29 mouse cellular contexts compared by ENCODE assay signal in the genomic region with DNA sequence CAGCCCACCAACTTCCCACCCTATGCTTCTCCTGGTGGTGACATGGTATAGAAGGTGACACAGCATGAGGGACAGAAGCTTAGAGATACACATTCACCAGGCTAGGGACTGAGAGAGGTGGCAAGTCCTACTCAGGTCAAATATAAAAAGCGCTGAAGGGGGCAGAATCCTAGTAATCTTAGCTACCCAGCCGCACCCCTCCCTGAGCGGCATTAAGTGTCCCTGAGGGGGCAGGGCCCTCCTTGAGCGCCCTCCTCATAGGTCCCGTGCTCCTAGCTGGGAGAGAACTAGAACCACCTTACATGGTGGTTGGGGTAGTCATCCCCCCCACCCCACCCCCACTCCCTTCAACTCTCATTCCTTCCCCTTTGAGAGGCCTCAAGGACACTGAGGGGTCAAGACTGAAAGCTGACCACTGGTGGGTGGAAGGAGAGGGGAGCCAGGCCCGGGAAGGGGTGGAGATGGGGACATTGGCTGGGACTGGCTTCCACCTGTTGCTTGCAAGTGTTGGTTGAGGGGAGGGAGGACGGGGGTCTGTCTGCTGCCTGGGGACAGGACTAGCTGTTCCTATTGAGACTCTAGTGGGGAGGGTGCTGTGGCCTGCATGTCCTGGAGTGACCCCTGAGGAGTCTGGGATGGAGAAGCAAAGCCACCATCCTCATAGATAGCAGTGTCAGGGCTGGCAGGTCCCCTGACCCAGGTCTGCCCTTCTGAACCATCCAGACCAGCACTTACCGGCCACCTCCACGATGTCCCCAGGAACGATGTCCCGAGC. TPM values are rescaled to one million over a fixed set of nuclear protein-coding genes. Genes with fewer than 3 reads are reported as not detected.
DNase-seq lines count a peak whose midpoint lies in the region; ATAC-seq and TF ChIP-seq lines count a peak whose summit lies in the region.
"Had no signal": no experiment of that assay in that cellular context is flagged by ENCODE, and none has a peak within 500 bp of the region (broad histone marks: within the 10 kb centered on the region; RNA-seq: fewer than 3 reads in every experiment).

No protein-coding gene starts in this region.

- no peaks in the 10 kb centered on the region for H3K27me3 ChIP-seq in kidney, postnatal 0 days (ENCODE audit: insufficient read depth, low read length)
- H3K27me3 ChIP-seq in kidney, embryonic 14.5 days (ENCODE audit: control insufficient read depth, insufficient read depth, low read length), result no peaks in the 10 kb centered on the region
- H3K27me3 ChIP-seq in myocyte (ENCODE audit: control insufficient read depth, insufficient read depth, insufficient read length), result no peaks in the 10 kb centered on the region
- H3K27me3 ChIP-seq: lung, embryonic 15.5 days; midbrain, embryonic 13.5 days; neural tube, embryonic 15.5 days; stomach, embryonic 15.5 days had no signal

- H3K4me1 ChIP-seq in kidney, postnatal 0 days (replicated peaks; ENCODE audit: insufficient read depth, low read length), result no peaks in the 10 kb centered on the region
- peaks cover 19% of the 10 kb centered on the region for H3K4me1 ChIP-seq in kidney, embryonic 14.5 days (ENCODE audit: control insufficient read depth, insufficient read depth, low read length)
- H3K4me1 ChIP-seq: lung, embryonic 15.5 days; midbrain, embryonic 13.5 days; neural tube, embryonic 15.5 days had no signal

- H3K9me3 ChIP-seq in kidney, postnatal 0 days (replicated peaks; ENCODE audit: low read length), result no peaks in the 10 kb centered on the region
- no peaks in the 10 kb centered on the region for H3K9me3 ChIP-seq in kidney, embryonic 14.5 days (ENCODE audit: control insufficient read depth, low read length)
- H3K9me3 ChIP-seq: G1E; heart, embryonic 13.5 days; limb, embryonic 12.5 days; lung, embryonic 15.5 days; midbrain, embryonic 13.5 days; neural tube, embryonic 15.5 days; stomach, embryonic 15.5 days had no signal

- no peak overlapping the region for H3ac ChIP-seq in myocyte (ENCODE audit: control insufficient read depth, insufficient read length)

- TF ChIP-seq CTCF in kidney, postnatal 0 days (IDR thresholded peaks at IDR 0.05; ENCODE audit: low read depth), result no peak

- ATAC-seq in kidney, postnatal 0 days (replicated peaks; ENCODE audit: low FRiP score, low read depth), result 0 out of 2 replicates have a peak, but pooled peaks have one; percentile 18
- no peak for ATAC-seq in kidney, embryonic 14.5 days (ENCODE audit: low FRiP score, low TSS enrichment)
- ATAC-seq: forebrain, embryonic 14.5 days; hindbrain, embryonic 16.5 days; midbrain, embryonic 13.5 days had no signal

- TF ChIP-seq POLR2A in myocyte (IDR thresholded peaks at IDR 0.05; ENCODE audit: insufficient read length, low read depth), result peak; percentile 46

- H3K36me3 ChIP-seq in kidney, postnatal 0 days (ENCODE audit: insufficient read depth, low read length), result no peaks in the 10 kb centered on the region
- H3K36me3 ChIP-seq in kidney, embryonic 14.5 days (ENCODE audit: control insufficient read depth, insufficient read depth, low read length), result no peaks in the 10 kb centered on the region
- peaks cover 27% of the 10 kb centered on the region for H3K36me3 ChIP-seq in myocyte (ENCODE audit: control insufficient read depth, insufficient read depth)
- H3K36me3 ChIP-seq: G1E; heart, embryonic 13.5 days; limb, embryonic 12.5 days; lung, embryonic 15.5 days; midbrain, embryonic 13.5 days; neural tube, embryonic 15.5 days; stomach, embryonic 15.5 days had no signal

- no peak overlapping the region for H3K4me2 ChIP-seq in kidney, postnatal 0 days (ENCODE audit: low read length)
- H3K4me2 ChIP-seq in kidney, embryonic 14.5 days (replicated peaks; ENCODE audit: low read depth, low read length), result no peak overlapping the region
- peak overlapping the region; percentile 82 for H3K4me2 ChIP-seq in myocyte (ENCODE audit: low read depth)
- H3K4me2 ChIP-seq: heart, embryonic 13.5 days; limb, embryonic 12.5 days; liver, embryonic 11.5 days; lung, embryonic 15.5 days; midbrain, embryonic 13.5 days; neural tube, embryonic 15.5 days; stomach, embryonic 15.5 days had no signal

- WGBS in kidney, postnatal 0 days, result 57% methylated on average over 11 of the region's 11 CpGs
- 63% methylated on average over 11 of the region's 11 CpGs for WGBS in kidney, embryonic 14.5 days

- peaks cover 8% of the 10 kb centered on the region for H3K79me2 ChIP-seq in myocyte (ENCODE audit: control insufficient read depth, insufficient read depth)

- DNase-seq in gastrocnemius, adult 18-20 months (ENCODE audit: low spot score), result peak; percentile 86
- no peak for DNase-seq in gastrocnemius, postnatal 4 days (ENCODE audit: low spot score in 2 of 2)
- DNase-seq in kidney, postnatal 0 days (ENCODE audit: low spot score), result no peak
- DNase-seq in gastrocnemius, adult 8-10 months (ENCODE audit: low spot score in 2 of 2), result peak; percentile 69 to 81
- DNase-seq in natural killer cell, adult 2 months (ENCODE audit: low spot score in 2 of 2), result no peak
- DNase-seq: adrenal gland, adult 8-10 months; cerebellum, adult 2 months; cerebellum, postnatal 14 days; heart, postnatal 14 days; kidney, adult 8-10 months; kidney, postnatal 14 days; layer of hippocampus, adult 9-11 months; lung, postnatal 36 days; retina, postnatal 1 day; right cerebral cortex, postnatal 14 days; thymus, adult 18-20 months; thymus, postnatal 25 days had no signal

- no peak overlapping the region for H3K9ac ChIP-seq in kidney, postnatal 0 days (ENCODE audit: low read depth, low read length)
- H3K9ac ChIP-seq in kidney, embryonic 14.5 days (ENCODE audit: low read depth, low read length), result no peak overlapping the region
- H3K9ac ChIP-seq: limb, embryonic 12.5 days; lung, embryonic 15.5 days; midbrain, embryonic 13.5 days; neural tube, embryonic 15.5 days; stomach, embryonic 15.5 days had no signal

- no peak overlapping the region for H3K4me3 ChIP-seq in kidney, postnatal 0 days (replicated peaks; ENCODE audit: low read depth, low read length)
- H3K4me3 ChIP-seq in kidney, embryonic 14.5 days (ENCODE audit: low read length), result no peak overlapping the region
- peak overlapping the region; percentile 54 for H3K4me3 ChIP-seq in myocyte
- H3K4me3 ChIP-seq: heart, embryonic 13.5 days; limb, embryonic 12.5 days; lung, embryonic 15.5 days; midbrain, embryonic 13.5 days; neural tube, embryonic 15.5 days; stomach, embryonic 15.5 days had no signal

- no peak overlapping the region for H3K27ac ChIP-seq in kidney, postnatal 0 days
- no peak overlapping the region for H3K27ac ChIP-seq in kidney, embryonic 14.5 days (ENCODE audit: low read depth, low read length)
- H3K27ac ChIP-seq: heart, embryonic 13.5 days; limb, embryonic 12.5 days; lung, embryonic 15.5 days; midbrain, embryonic 13.5 days; neural tube, embryonic 15.5 days; stomach, embryonic 15.5 days had no signal

TF ChIP-seq in myocyte, 11 proteins besides CTCF, POLR2A, EP300 and RAD21:
- TF ChIP-seq MAX (IDR thresholded peaks at IDR 0.05; ENCODE audit: low read depth) (no peak), SRF (IDR thresholded peaks at IDR 0.05; ENCODE audit: control insufficient read depth, insufficient read length, low read depth) (no peak), MYOG (IDR thresholded peaks at IDR 0.05; ENCODE audit: control insufficient read depth in 1 of 3, insufficient read depth in 1 of 3, insufficient read length in 2 of 3, low read depth in 2 of 3) (peak; percentile 33 to 93 (median 43)), TCF12 (IDR thresholded peaks at IDR 0.05; ENCODE audit: insufficient read depth, poor library complexity, severe bottlenecking) (peak; percentile 20), MYOD1 (IDR thresholded peaks at IDR 0.05; ENCODE audit: control insufficient read depth in 1 of 3, insufficient read length in 2 of 3, low read depth in 2 of 3) (peak; percentile 72 to 97 (median 86)), POLR2AphosphoS2 (IDR thresholded peaks at IDR 0.05; ENCODE audit: insufficient read length, low read depth) (peak; percentile 59), REST (IDR thresholded peaks at IDR 0.05; ENCODE audit: insufficient read depth, insufficient read length) (no peak)

RNA-seq across cellular contexts. Expression of a gene that starts 3.9 kb away (rescaled TPM):
- over 10,000 TPM; 23,271 to 27,147 TPM for total RNA-seq in gastrocnemius, adult 18-20 months (2021)
- total RNA-seq in gastrocnemius, postnatal 4 days (2021), result 1,000 to 10,000 TPM; 6,232 to 6,720 TPM
- polyA plus RNA-seq in kidney, postnatal 0 days (2015; fragmentation: Nextera tagmentation; extraction: Ambion mirVana), result 0.45 and 0.71 TPM in 2 replicates
- polyA plus RNA-seq in kidney, embryonic 14.5 days (2014; fragmentation: Nextera tagmentation; extraction: Ambion mirVana), result 1.3 and 1.6 TPM in 2 replicates
- over 10,000 TPM; 27,209 to 31,432 (median 30,252) TPM for total RNA-seq in gastrocnemius, adult 8-10 months (2022)
- polyA plus RNA-seq in myocyte (2012; fragmentation: generic; extraction: Trizol), result 1,699 TPM
- total RNA-seq: G1E had no signal

RNA-seq across cellular contexts. Expression of a gene that starts 16.2 kb away (rescaled TPM):
- 10 to 100 TPM; 49.2 to 51.0 TPM for total RNA-seq in gastrocnemius, adult 18-20 months (2021)
- 10 to 100 TPM; 52.7 to 57.0 TPM for total RNA-seq in gastrocnemius, postnatal 4 days (2021)
- polyA plus RNA-seq in kidney, postnatal 0 days (2015; fragmentation: Nextera tagmentation; extraction: Ambion mirVana), result 44.1 and 44.8 TPM in 2 replicates
- polyA plus RNA-seq in kidney, embryonic 14.5 days (2014; fragmentation: Nextera tagmentation; extraction: Ambion mirVana), result 36.9 and 47.1 TPM in 2 replicates
- 10 to 100 TPM; 45.9 to 57.4 (median 49.0) TPM for total RNA-seq in gastrocnemius, adult 8-10 months (2022)
- polyA plus RNA-seq in myocyte (2012; fragmentation: generic; extraction: Trizol), result 58.8 TPM

RNA-seq across cellular contexts. Expression of a gene that starts 28.1 kb away (rescaled TPM):
- 100 to 1,000 TPM; 118 to 124 TPM for total RNA-seq in gastrocnemius, adult 18-20 months (2021)
- 100 to 1,000 TPM in 1 of 2 experiments, 10 to 100 TPM in 1; 97.3 to 127 TPM for total RNA-seq in gastrocnemius, postnatal 4 days (2021)
- 117 and 134 TPM in 2 replicates for polyA plus RNA-seq in kidney, postnatal 0 days (2015; fragmentation: Nextera tagmentation; extraction: Ambion mirVana)
- polyA plus RNA-seq in kidney, embryonic 14.5 days (2014; fragmentation: Nextera tagmentation; extraction: Ambion mirVana), result 145 and 159 TPM in 2 replicates
- 100 to 1,000 TPM; 116 to 151 (median 137) TPM for total RNA-seq in gastrocnemius, adult 8-10 months (2022)
- polyA plus RNA-seq in myocyte (2012; fragmentation: generic; extraction: Trizol), result 167 TPM

RNA-seq across cellular contexts. Expression of a gene that starts 30.5 kb away (rescaled TPM):
- total RNA-seq in gastrocnemius, adult 18-20 months (2021), result 10 to 100 TPM; 10.6 to 13.1 TPM
- total RNA-seq in gastrocnemius, postnatal 4 days (2021), result 10 to 100 TPM; 14.0 to 16.2 TPM
- polyA plus RNA-seq in kidney, postnatal 0 days (2015; fragmentation: Nextera tagmentation; extraction: Ambion mirVana), result 29.7 and 31.7 TPM in 2 replicates
- 24.8 and 30.5 TPM in 2 replicates for polyA plus RNA-seq in kidney, embryonic 14.5 days (2014; fragmentation: Nextera tagmentation; extraction: Ambion mirVana)
- total RNA-seq in gastrocnemius, adult 8-10 months (2022), result 10 to 100 TPM; 10.5 to 19.2 (median 15.1) TPM
- 36.7 TPM for polyA plus RNA-seq in myocyte (2012; fragmentation: generic; extraction: Trizol)

RNA-seq across cellular contexts. Expression of a gene that starts 44.2 kb away (rescaled TPM):
- total RNA-seq in gastrocnemius, adult 18-20 months (2021), result 10 to 100 TPM; 28.4 to 33.1 TPM
- 10 to 100 TPM; 57.0 to 70.7 TPM for total RNA-seq in gastrocnemius, postnatal 4 days (2021)
- polyA plus RNA-seq in kidney, postnatal 0 days (2015; fragmentation: Nextera tagmentation; extraction: Ambion mirVana), result 30.2 and 30.3 TPM in 2 replicates
- polyA plus RNA-seq in kidney, embryonic 14.5 days (2014; fragmentation: Nextera tagmentation; extraction: Ambion mirVana), result 39.9 and 59.7 TPM in 2 replicates
- 10 to 100 TPM; 25.4 to 32.4 (median 29.9) TPM for total RNA-seq in gastrocnemius, adult 8-10 months (2022)
- 104 TPM for polyA plus RNA-seq in myocyte (2012; fragmentation: generic; extraction: Trizol)

Comparison
In these comparisons a context has a peak if more than half of its experiments do, and no peak if none do; other contexts are left out.
1. DNase-seq: peak in gastrocnemius, adult 18-20 months (single experiment) and gastrocnemius, adult 8-10 months (2 of 2); none in gastrocnemius, postnatal 4 days (0 of 2), kidney, postnatal 0 days (single experiment) and natural killer cell, adult 2 months (0 of 2).